Mouse (Mus musculus): ENCODE measurements at regions not wholly inside any gene's neighbourhood (a gene's known extent, or its start where the extent isn't known, plus 50 kb on each side); places are given as distances from the start of the nearest gene placed in this dataset.
"Not testable (repeated sequence)": the region's sequence is repeated elsewhere in the genome, so short reads cannot be mapped to it uniquely, and the experiment has no call there.

- Histone ChIP-seq H3K9me3 (ENCODE audit: control insufficient read depth, low read length) (no peaks in the 10 kb centered on the region), H3K4me2 (replicated peaks; ENCODE audit: low read depth, low read length) (no peak overlapping the region), H3K4me3 (ENCODE audit: low read depth, low read length) (no peak overlapping the region), H3K9ac (ENCODE audit: low read depth, low read length) (no peak overlapping the region), H3K27me3 (ENCODE audit: control insufficient read depth, insufficient read depth, low read length) (no peaks in the 10 kb centered on the region), H3K4me1 (replicated peaks; ENCODE audit: control insufficient read depth, insufficient read depth, low read length) (no peaks in the 10 kb centered on the region), H3K36me3 (ENCODE audit: control insufficient read depth, insufficient read depth, low read length) (no peaks in the 10 kb centered on the region), H3K27ac (ENCODE audit: low read depth, low read length) (no peak overlapping the region)
- no peak for ATAC-seq (ENCODE audit: low FRiP score)
- peak; percentile 49 for DNase-seq (ENCODE audit: low spot score)
- 81% methylated on average over 9 of the region's 9 CpGs for WGBS
These were observed 136.6 kb upstream of the Spin1 start for GRCm38 (mm10) chr13:50964070-50964469.

DNA sequence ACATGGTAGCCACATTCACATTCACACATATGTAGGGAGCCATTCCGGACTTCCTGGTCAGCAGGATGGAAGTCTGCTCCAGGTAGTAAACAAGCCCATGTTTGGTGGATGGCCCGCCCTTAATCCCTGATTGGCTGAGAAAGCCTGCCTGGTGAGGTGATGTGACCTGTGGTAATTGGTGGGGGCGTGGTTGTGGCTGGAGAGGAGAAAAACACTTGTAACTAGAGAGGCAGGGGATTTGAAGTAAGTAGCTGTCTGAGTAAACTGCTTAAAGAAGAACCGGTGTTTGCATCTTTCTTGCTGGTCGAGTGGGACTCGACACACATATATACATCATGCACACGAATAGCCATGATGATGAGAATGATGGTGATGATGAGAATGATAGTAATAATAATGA, 135.6 kb upstream of the Spin1 start:
- not testable (repeated sequence) for H3K36me3 ChIP-seq (ENCODE audit: control insufficient read depth, insufficient read depth, low read length); H3K27ac ChIP-seq (ENCODE audit: low read depth, low read length); ATAC-seq (ENCODE audit: low FRiP score); H3K9ac ChIP-seq (ENCODE audit: low read depth, low read length); H3K4me3 ChIP-seq (ENCODE audit: low read depth, low read length); H3K9me3 ChIP-seq (ENCODE audit: control insufficient read depth, low read length); H3K27me3 ChIP-seq (ENCODE audit: control insufficient read depth, insufficient read depth, low read length); H3K4me1 ChIP-seq (replicated peaks; ENCODE audit: control insufficient read depth, insufficient read depth, low read length); H3K4me2 ChIP-seq (replicated peaks; ENCODE audit: low read depth, low read length); DNase-seq (ENCODE audit: low spot score)
- WGBS: 64% methylated on average over 7 of the region's 7 CpGs

DNA sequence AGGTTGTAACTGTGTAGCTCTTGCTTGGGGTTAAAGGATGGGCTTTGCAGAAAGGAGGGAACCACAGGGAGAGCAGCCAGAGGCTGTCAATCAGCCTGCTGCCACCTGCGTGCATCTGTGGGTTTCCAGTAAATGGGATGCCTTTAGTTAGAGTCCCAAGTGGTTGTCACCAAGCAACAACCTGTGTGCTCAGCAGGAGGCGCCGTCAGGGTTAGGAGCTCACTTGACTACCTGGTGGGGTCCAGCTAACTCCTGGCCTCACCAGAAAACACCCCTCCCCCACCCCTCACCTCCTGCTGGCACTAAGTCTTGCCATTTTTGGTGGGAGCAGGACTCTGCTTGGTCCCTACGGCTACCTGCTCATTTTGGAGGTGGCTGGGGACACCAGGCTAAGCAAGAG, 135.0 kb upstream of the Spin1 start:
- H3K9me3 ChIP-seq (ENCODE audit: control insufficient read depth, low read length): no peaks in the 10 kb centered on the region
- no peaks in the 10 kb centered on the region for H3K36me3 ChIP-seq (ENCODE audit: control insufficient read depth, insufficient read depth, low read length)
- H3K9ac ChIP-seq (ENCODE audit: low read depth, low read length): no peak overlapping the region
- no peak overlapping the region for H3K4me3 ChIP-seq (ENCODE audit: low read depth, low read length)
- ATAC-seq (ENCODE audit: low FRiP score) (no peak), DNase-seq (ENCODE audit: low spot score) (no peak)
- H3K27me3 ChIP-seq (ENCODE audit: control insufficient read depth, insufficient read depth, low read length): no peaks in the 10 kb centered on the region
- H3K4me1 ChIP-seq (replicated peaks; ENCODE audit: control insufficient read depth, insufficient read depth, low read length): no peaks in the 10 kb centered on the region
- no peak overlapping the region for H3K4me2 ChIP-seq (replicated peaks; ENCODE audit: low read depth, low read length)
- 68% methylated on average over 4 of the region's 4 CpGs for WGBS
- no peak overlapping the region for H3K27ac ChIP-seq (ENCODE audit: low read depth, low read length)

DNA sequence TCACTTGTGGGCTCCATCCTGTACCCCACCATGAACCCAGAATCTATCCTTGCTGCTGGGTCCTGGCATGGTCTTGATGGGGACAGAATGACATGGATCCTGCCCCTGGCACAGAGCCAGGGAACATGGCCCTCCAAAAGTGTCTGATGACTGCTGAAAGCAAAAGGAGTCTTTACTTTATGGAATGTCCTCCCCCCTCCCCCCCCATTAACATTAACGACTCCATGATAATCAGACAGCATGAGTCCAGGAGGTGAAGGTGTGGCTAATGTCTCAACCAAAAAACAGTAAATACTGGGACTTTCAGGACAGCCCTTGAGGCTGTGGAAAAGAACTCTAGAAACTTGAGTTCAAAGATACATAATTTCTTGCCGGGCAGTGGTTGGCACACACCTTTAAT, 133.9 kb upstream of the Spin1 start:
- H3K4me1 ChIP-seq (replicated peaks; ENCODE audit: control insufficient read depth, insufficient read depth, low read length): no peaks in the 10 kb centered on the region
- no peak overlapping the region for H3K9ac ChIP-seq (ENCODE audit: low read depth, low read length)
- no peaks in the 10 kb centered on the region for H3K27me3 ChIP-seq (ENCODE audit: control insufficient read depth, insufficient read depth, low read length)
- 94% methylated on average over 2 of the region's 2 CpGs for WGBS
- no peak overlapping the region for H3K4me2 ChIP-seq (replicated peaks; ENCODE audit: low read depth, low read length)
- H3K36me3 ChIP-seq (ENCODE audit: control insufficient read depth, insufficient read depth, low read length): no peaks in the 10 kb centered on the region
- H3K27ac ChIP-seq (ENCODE audit: low read depth, low read length): no peak overlapping the region
- H3K9me3 ChIP-seq (ENCODE audit: control insufficient read depth, low read length): no peaks in the 10 kb centered on the region
- DNase-seq (ENCODE audit: low spot score): no peak
- no peak for ATAC-seq (ENCODE audit: low FRiP score)
- no peak overlapping the region for H3K4me3 ChIP-seq (ENCODE audit: low read depth, low read length)

DNA sequence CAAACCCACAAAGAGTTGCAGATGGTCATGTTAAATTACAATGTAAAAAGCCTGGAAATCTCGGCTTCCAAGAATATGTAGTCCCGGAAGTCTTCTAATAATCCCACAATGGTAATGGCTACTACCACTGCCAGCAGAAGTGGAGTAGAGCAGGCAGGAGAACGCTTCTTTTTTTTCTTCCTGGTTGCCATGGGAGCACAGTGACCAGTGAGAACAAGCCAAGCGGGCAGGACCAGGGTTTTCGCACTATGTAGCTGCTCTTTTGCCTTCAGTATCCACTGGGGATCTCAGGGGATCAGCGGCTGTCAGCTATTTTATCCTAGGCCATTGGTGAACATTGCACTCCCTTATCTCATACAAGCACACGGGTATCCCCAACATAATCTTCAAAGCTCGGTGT, 127.3 kb upstream of the Spin1 start:
- 57% methylated on average over 8 of the region's 8 CpGs for WGBS
- H3K27ac ChIP-seq (ENCODE audit: low read depth, low read length): no peak overlapping the region
- DNase-seq (ENCODE audit: low spot score): peak; percentile 46
- ATAC-seq (ENCODE audit: low FRiP score): no peak
- no peaks in the 10 kb centered on the region for H3K27me3 ChIP-seq (ENCODE audit: control insufficient read depth, insufficient read depth, low read length)
- no peaks in the 10 kb centered on the region for H3K36me3 ChIP-seq (ENCODE audit: control insufficient read depth, insufficient read depth, low read length)
- H3K4me3 ChIP-seq (ENCODE audit: low read depth, low read length): no peak overlapping the region
- H3K9me3 ChIP-seq (ENCODE audit: control insufficient read depth, low read length): no peaks in the 10 kb centered on the region
- no peak overlapping the region for H3K9ac ChIP-seq (ENCODE audit: low read depth, low read length)
- H3K4me2 ChIP-seq (replicated peaks; ENCODE audit: low read depth, low read length): no peak overlapping the region
- no peaks in the 10 kb centered on the region for H3K4me1 ChIP-seq (replicated peaks; ENCODE audit: control insufficient read depth, insufficient read depth, low read length)

GRCm38 (mm10) chr13:50975306-50975920, 125.3 kb upstream of the Spin1 start:
- Histone ChIP-seq H3K27me3 (ENCODE audit: control insufficient read depth, insufficient read depth, low read length) (no peaks in the 10 kb centered on the region), H3K9ac (ENCODE audit: low read depth, low read length) (no peak overlapping the region), H3K36me3 (ENCODE audit: control insufficient read depth, insufficient read depth, low read length) (no peaks in the 10 kb centered on the region), H3K4me3 (ENCODE audit: low read depth, low read length) (no peak overlapping the region), H3K27ac (ENCODE audit: low read depth, low read length) (no peak overlapping the region), H3K4me2 (replicated peaks; ENCODE audit: low read depth, low read length) (no peak overlapping the region), H3K9me3 (ENCODE audit: control insufficient read depth, low read length) (no peaks in the 10 kb centered on the region), H3K4me1 (replicated peaks; ENCODE audit: control insufficient read depth, insufficient read depth, low read length) (no peaks in the 10 kb centered on the region)
- ATAC-seq (ENCODE audit: low FRiP score): no peak
- no peak for DNase-seq (ENCODE audit: low spot score)
- WGBS: 80% methylated on average over 12 of the region's 12 CpGs

- DNase-seq (ENCODE audit: low spot score): no peak
- Histone ChIP-seq H3K9ac (ENCODE audit: low read depth, low read length) (no peak overlapping the region), H3K27ac (ENCODE audit: low read depth, low read length) (no peak overlapping the region), H3K27me3 (ENCODE audit: control insufficient read depth, insufficient read depth, low read length) (no peaks in the 10 kb centered on the region), H3K4me3 (ENCODE audit: low read depth, low read length) (no peak overlapping the region), H3K9me3 (ENCODE audit: control insufficient read depth, low read length) (no peaks in the 10 kb centered on the region), H3K4me2 (replicated peaks; ENCODE audit: low read depth, low read length) (no peak overlapping the region), H3K4me1 (replicated peaks; ENCODE audit: control insufficient read depth, insufficient read depth, low read length) (no peaks in the 10 kb centered on the region), H3K36me3 (ENCODE audit: control insufficient read depth, insufficient read depth, low read length) (no peaks in the 10 kb centered on the region)
- 58% methylated on average over 1 of the region's 1 CpGs for WGBS
- ATAC-seq (ENCODE audit: low FRiP score): no peak
These were observed 118.7 kb upstream of the Spin1 start for GRCm38 (mm10) chr13:50982005-50982404.

GRCm38 (mm10) chr13:50982990-50983389, 117.7 kb upstream of the Spin1 start:
- H3K27me3 ChIP-seq (ENCODE audit: control insufficient read depth, insufficient read depth, low read length): no peaks in the 10 kb centered on the region
- no peaks in the 10 kb centered on the region for H3K9me3 ChIP-seq (ENCODE audit: control insufficient read depth, low read length)
- no peak overlapping the region for H3K27ac ChIP-seq (ENCODE audit: low read depth, low read length)
- no peak for ATAC-seq (ENCODE audit: low FRiP score)
- no peaks in the 10 kb centered on the region for H3K4me1 ChIP-seq (replicated peaks; ENCODE audit: control insufficient read depth, insufficient read depth, low read length)
- no peak overlapping the region for H3K4me2 ChIP-seq (replicated peaks; ENCODE audit: low read depth, low read length)
- no peak overlapping the region for H3K9ac ChIP-seq (ENCODE audit: low read depth, low read length)
- no peak for DNase-seq (ENCODE audit: low spot score)
- H3K4me3 ChIP-seq (ENCODE audit: low read depth, low read length): no peak overlapping the region
- no peaks in the 10 kb centered on the region for H3K36me3 ChIP-seq (ENCODE audit: control insufficient read depth, insufficient read depth, low read length)
- 85% methylated on average over 10 of the region's 10 CpGs for WGBS

DNA sequence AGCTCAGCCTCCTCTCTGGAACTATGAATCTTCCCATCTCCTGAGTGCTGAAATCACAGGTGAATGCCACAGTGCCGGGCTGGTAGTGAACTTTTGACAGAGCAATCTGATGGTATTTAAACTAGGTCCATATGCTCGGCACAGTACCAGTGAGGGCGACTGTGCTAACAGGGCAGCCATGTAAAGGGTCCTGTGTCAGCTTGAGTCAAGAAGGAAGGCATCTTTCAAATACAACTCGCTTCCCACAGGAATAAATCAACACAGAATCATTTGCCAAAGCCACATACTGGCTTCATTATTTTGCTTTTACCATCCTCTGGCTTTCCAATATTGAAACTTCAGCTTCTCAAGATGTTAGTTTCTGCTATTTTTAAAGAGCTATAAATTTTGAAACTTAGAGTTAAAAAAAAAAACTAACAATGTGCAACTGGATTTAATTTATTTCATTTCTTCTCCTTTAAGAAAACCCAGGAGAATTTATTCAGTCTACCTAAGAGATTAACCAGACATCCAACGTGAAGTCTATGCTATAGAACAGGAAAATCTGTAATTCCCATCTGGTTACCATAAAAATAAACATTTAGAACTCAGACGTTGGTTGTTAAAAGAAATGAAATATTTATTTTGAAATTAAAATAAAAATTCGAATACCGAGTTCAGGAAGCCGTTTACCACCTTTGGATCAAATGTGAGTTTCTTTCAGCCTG, 108.8 kb upstream of the Spin1 start:
- DNase-seq (ENCODE audit: low spot score) (no peak), ATAC-seq (ENCODE audit: low FRiP score) (no peak)
- Histone ChIP-seq H3K27me3 (ENCODE audit: control insufficient read depth, insufficient read depth, low read length) (no peaks in the 10 kb centered on the region), H3K27ac (ENCODE audit: low read depth, low read length) (no peak overlapping the region), H3K4me1 (replicated peaks; ENCODE audit: control insufficient read depth, insufficient read depth, low read length) (no peaks in the 10 kb centered on the region), H3K4me2 (replicated peaks; ENCODE audit: low read depth, low read length) (no peak overlapping the region), H3K9me3 (ENCODE audit: control insufficient read depth, low read length) (no peaks in the 10 kb centered on the region), H3K36me3 (ENCODE audit: control insufficient read depth, insufficient read depth, low read length) (no peaks in the 10 kb centered on the region), H3K9ac (ENCODE audit: low read depth, low read length) (no peak overlapping the region), H3K4me3 (ENCODE audit: low read depth, low read length) (no peak overlapping the region)
- 79% methylated on average over 9 of the region's 9 CpGs for WGBS
